Mouse (Mus musculus) heart, adult 2 months (tissue): ENCODE measurements around the gene Gm20388.

Source experiments
- CTCF ChIP-seq: fragments of 200-600 bp; IDR thresholded peaks from 2 replicates; pipeline ENCODE4 v1.8.1; 2022; ENCODE audit warnings: antibody characterized with exemption, mild to moderate bottlenecking, moderate library complexity
- EP300 ChIP-seq: fragments of 200-500 bp; IDR thresholded peaks from 2 replicates; pipeline ENCODE4 v1.6.1; 2011; ENCODE audit warnings: low read depth, low read length, control low read depth; ENCODE audit not compliant: insufficient read depth
- POLR2A ChIP-seq: fragments of 200-500 bp; IDR thresholded peaks from 2 replicates; pipeline ENCODE4 v1.6.1; 2011; ENCODE audit warnings: mild to moderate bottlenecking, low read depth, low read length, control low read depth; ENCODE audit not compliant: insufficient read depth

- TF ChIP-seq EP300 (no peak), POLR2A (no peak), CTCF (peak; percentile 33)
Measured at GRCm38 (mm10) chr8:122389357-122389756, 2478.7 kb downstream of the Gm20388 start.
